Mouse (Mus musculus) kidney, embryonic 15.5 days (tissue): ENCODE data around the gene Rhof. TPM values are rescaled to one million over a fixed set of nuclear protein-coding genes. Genes with fewer than 3 reads are reported as not detected.

ENCODE experiments used
- ATAC-seq: fragments of 200-750 bp; cut with Nextera tagmentation; replicated peaks from 2 replicates; pipeline ENCODE4 v1.8.0; 2017; ENCODE audit warnings: moderate TSS enrichment; ENCODE audit not compliant: low FRiP score
- H3K27ac ChIP-seq: fragments of 300-500 bp; sonication (generic); 2 replicates; pipeline ENCODE4 v1.5.1; 2015; ENCODE audit warnings: mild to moderate bottlenecking, inconsistent platforms
- H3K27me3 ChIP-seq: fragments of 300-500 bp; sonication (generic); 2 replicates; pipeline ENCODE4 v1.6.1; 2015; ENCODE audit warnings: inconsistent platforms
- H3K36me3 ChIP-seq: fragments of 300-500 bp; sonication (generic); 2 replicates; pipeline ENCODE4 v1.6.1; 2015; ENCODE audit warnings: inconsistent platforms
- H3K4me1 ChIP-seq: fragments of 300-500 bp; sonication (generic); 2 replicates; pipeline ENCODE4 v1.6.1; 2015; ENCODE audit warnings: inconsistent platforms
- H3K4me2 ChIP-seq: fragments of 300-500 bp; sonication (generic); 2 replicates; pipeline ENCODE4 v1.6.1; 2015; ENCODE audit warnings: moderate library complexity, mild to moderate bottlenecking, inconsistent platforms
- H3K4me3 ChIP-seq: fragments of 300-500 bp; sonication (generic); replicated peaks from 2 replicates; pipeline ENCODE4 v1.5.1; 2015; ENCODE audit warnings: mild to moderate bottlenecking, inconsistent platforms
- H3K9ac ChIP-seq: fragments of 300-500 bp; sonication (generic); 2 replicates; pipeline ENCODE4 v1.6.1; 2015; ENCODE audit warnings: mild to moderate bottlenecking, inconsistent platforms
- H3K9me3 ChIP-seq: fragments of 300-500 bp; sonication (generic); replicated peaks from 2 replicates; pipeline ENCODE4 v1.6.1; 2016; ENCODE audit warnings: inconsistent platforms
- WGBS: fragments of 180-500 bp; shearing (Covaris S2); methylation state at CpG from one replicate; pipeline ENCODE4 v1.1.7; 2015; ENCODE audit warnings: mixed read lengths; 5-methylcytosine and 5-hydroxymethylcytosine counted together
- polyA plus RNA-seq: library from polyadenylated mRNA; unstranded; fragments of >200 nt; fragmentation: Nextera tagmentation; extraction: Ambion mirVana; gene quantifications from 2 replicates; pipeline ENCODE4 v1.2.1, GENCODE M21; 2015

The Rhof gene
- polyA plus RNA-seq, 1 experiment from 2014 or later: 3.6 TPM

- no peaks in the 10 kb centered on the region for H3K9me3 ChIP-seq
- H3K4me3 ChIP-seq: peak overlapping the region; percentile 65
- peak; percentile 53 for ATAC-seq
- H3K9ac ChIP-seq: peak overlapping the region; percentile 84
- no peaks in the 10 kb centered on the region for H3K27me3 ChIP-seq
- peak overlapping the region; percentile 100 for H3K27ac ChIP-seq
- peaks cover 55% of the 10 kb centered on the region for H3K4me1 ChIP-seq
- peaks cover 15% of the 10 kb centered on the region for H3K36me3 ChIP-seq
- WGBS: 1% methylated on average over 33 of the region's 40 CpGs
- H3K4me2 ChIP-seq: peak overlapping the region; percentile 99
Observed at GRCm38 (mm10) chr5:123138230-123138911, 5.9 kb upstream of the Rhof start.

- Histone ChIP-seq H3K36me3 (peaks cover 15% of the 10 kb centered on the region), H3K4me2 (peak overlapping the region; percentile 99), H3K27me3 (no peaks in the 10 kb centered on the region), H3K27ac (peak overlapping the region; percentile 100), H3K9ac (peak overlapping the region; percentile 40), H3K4me3 (peak overlapping the region; percentile 65), H3K4me1 (peaks cover 57% of the 10 kb centered on the region), H3K9me3 (no peaks in the 10 kb centered on the region)
- 2% methylated on average over 6 of the region's 6 CpGs for WGBS
- no peak for ATAC-seq
Observed at GRCm38 (mm10) chr5:123137910-123138229, 5.4 kb upstream of the Rhof start.

DNA sequence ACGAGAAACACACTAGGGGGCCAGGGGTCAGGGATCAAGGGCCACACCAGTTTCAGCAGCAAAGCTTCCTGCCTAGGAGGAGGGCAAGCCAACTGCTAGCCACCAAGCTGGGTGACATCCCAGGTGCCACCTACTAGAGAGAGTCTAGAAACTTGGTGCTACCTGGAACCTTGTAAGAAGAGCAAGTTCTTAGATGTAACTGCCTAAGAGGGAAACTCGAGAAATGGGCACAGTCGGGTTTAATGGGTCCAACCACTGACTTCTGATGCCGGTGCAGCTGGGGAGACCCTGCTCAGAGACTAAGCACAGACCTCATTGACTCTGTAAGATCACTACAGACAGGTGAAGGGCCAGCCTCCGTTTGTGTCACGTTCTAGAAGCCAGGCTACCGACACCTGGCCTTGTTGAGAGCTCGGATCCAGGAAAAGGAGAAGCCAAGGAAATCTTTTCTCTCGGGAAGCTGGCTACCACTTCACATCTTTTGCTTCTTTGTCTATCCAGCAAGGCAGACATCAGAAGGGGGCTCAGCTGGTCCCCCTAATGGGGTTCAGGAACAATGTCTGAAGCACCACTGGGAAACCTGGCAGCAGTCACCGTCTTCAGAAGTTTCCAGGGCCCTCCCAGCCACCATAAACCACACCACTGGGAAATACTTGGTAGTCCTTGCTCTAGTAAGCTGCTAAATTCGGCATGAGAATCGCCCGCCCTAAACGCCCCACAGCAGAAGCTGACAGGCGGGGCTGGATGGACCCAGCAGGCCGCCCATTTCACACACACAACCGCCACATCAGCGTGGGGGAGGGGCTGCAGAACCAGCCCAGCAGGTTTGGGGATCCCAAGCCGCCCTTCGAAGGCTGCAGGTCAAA, 4.8 kb upstream of the Rhof start:
- 6% methylated on average over 20 of the region's 20 CpGs for WGBS
- Histone ChIP-seq H3K27me3 (no peaks in the 10 kb centered on the region), H3K4me3 (peak overlapping the region; percentile 65), H3K27ac (peak overlapping the region; percentile 100), H3K4me2 (peak overlapping the region; percentile 99), H3K36me3 (peaks cover 15% of the 10 kb centered on the region), H3K9me3 (no peaks in the 10 kb centered on the region), H3K4me1 (peaks cover 62% of the 10 kb centered on the region), H3K9ac (peak overlapping the region; percentile 40)
- ATAC-seq: peak; percentile 6; the same call in 1 of the 2 replicates

DNA sequence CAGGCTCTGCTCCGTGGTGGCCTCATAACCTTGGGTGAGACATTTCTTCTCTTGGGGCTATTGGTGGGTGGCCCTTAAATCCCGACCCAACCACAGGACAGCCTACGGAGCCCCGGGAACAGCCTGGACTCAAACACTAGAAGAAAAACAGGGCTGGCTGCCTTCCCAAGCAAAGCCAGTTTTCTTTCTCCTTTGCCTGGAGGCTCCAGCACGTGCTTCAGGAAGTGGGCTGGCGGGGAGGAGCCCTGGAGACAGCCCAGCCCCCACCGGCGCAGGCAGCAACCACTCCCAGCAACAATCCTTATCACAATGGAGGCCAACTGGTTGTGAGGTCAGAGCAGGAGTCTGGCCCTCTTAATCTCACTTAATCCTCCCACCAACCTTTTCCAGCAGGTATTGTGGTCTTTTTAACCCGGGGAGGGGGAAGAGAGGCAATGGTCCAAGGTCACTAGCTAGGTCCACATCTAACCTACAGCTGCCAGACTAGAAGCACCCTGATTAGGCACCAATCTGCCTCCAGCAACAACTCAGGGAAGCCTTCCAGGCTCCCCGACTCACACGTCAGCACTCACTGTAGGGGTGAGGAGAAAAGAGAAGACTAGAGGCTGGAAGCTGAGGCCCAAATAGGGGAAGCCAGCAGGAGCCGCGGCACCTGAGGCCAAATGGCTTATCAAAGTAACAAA, 4.0 kb upstream of the Rhof start:
- peak overlapping the region; percentile 40 for H3K9ac ChIP-seq
- H3K27ac ChIP-seq: peak overlapping the region; percentile 100
- WGBS: under 1% methylated on average over 13 of the region's 13 CpGs
- H3K9me3 ChIP-seq: no peaks in the 10 kb centered on the region
- peak overlapping the region; percentile 99 for H3K4me2 ChIP-seq
- H3K27me3 ChIP-seq: no peaks in the 10 kb centered on the region
- peaks cover 70% of the 10 kb centered on the region for H3K4me1 ChIP-seq
- peak; percentile 43 for ATAC-seq
- peaks cover 15% of the 10 kb centered on the region for H3K36me3 ChIP-seq
- peak overlapping the region; percentile 65 for H3K4me3 ChIP-seq

- Histone ChIP-seq H3K4me1 (peaks cover 75% of the 10 kb centered on the region), H3K36me3 (peaks cover 15% of the 10 kb centered on the region), H3K27ac (peak overlapping the region; percentile 100), H3K4me2 (peak overlapping the region; percentile 99), H3K9ac (peak overlapping the region; percentile 40), H3K9me3 (no peaks in the 10 kb centered on the region), H3K27me3 (no peaks in the 10 kb centered on the region), H3K4me3 (peak overlapping the region; percentile 65)
- ATAC-seq: 0 out of 2 replicates have a peak, but pooled peaks have one; percentile 7
- under 1% methylated on average over 30 of the region's 30 CpGs for WGBS
Observed at GRCm38 (mm10) chr5:123135471-123136360, 3.2 kb upstream of the Rhof start.

GRCm38 (mm10) chr5:123134875-123135382, 2.4 kb upstream of the Rhof start:
- H3K9ac ChIP-seq: peak overlapping the region; percentile 40
- 19% methylated on average over 8 of the region's 8 CpGs for WGBS
- no peaks in the 10 kb centered on the region for H3K27me3 ChIP-seq
- peaks cover 79% of the 10 kb centered on the region for H3K4me1 ChIP-seq
- peak overlapping the region; percentile 99 for H3K4me2 ChIP-seq
- H3K27ac ChIP-seq: peak overlapping the region; percentile 100
- peak overlapping the region; percentile 65 for H3K4me3 ChIP-seq
- H3K9me3 ChIP-seq: no peaks in the 10 kb centered on the region
- H3K36me3 ChIP-seq: peaks cover 18% of the 10 kb centered on the region
- ATAC-seq: no peak

- Histone ChIP-seq H3K4me3 (peak overlapping the region; percentile 65), H3K9me3 (no peaks in the 10 kb centered on the region), H3K27me3 (no peaks in the 10 kb centered on the region), H3K4me2 (peak overlapping the region; percentile 99), H3K36me3 (peaks cover 24% of the 10 kb centered on the region), H3K27ac (peak overlapping the region; percentile 100), H3K4me1 (peaks cover 79% of the 10 kb centered on the region), H3K9ac (peak overlapping the region; percentile 21; the same call in 1 of the 2 replicates)
- 33% methylated on average over 13 of the region's 13 CpGs for WGBS
- no peak for ATAC-seq
Observed at GRCm38 (mm10) chr5:123134186-123134874, 1.8 kb upstream of the Rhof start.

DNA sequence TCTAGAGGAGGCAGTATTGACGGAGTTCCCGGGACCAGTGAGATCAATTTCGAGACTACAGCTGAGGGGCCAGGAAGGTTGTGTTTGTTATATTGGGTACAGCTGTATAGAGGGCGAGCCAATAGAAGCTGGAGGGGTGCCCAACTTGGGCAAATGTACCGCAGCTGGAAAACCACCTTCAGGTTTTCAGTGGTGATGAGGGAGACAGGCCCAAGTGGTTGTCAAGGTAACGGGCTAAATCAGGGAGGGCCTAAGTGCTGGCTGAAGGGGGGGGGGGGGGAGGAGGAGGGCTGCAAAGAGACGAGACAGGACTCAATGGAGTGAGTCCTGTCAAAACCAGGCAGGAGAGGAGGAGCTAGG, 1.3 kb upstream of the Rhof start:
- H3K27ac ChIP-seq: peak overlapping the region; percentile 100
- no peak for ATAC-seq
- H3K27me3 ChIP-seq: no peaks in the 10 kb centered on the region
- no peak overlapping the region for H3K4me3 ChIP-seq
- no peak overlapping the region for H3K9ac ChIP-seq
- H3K9me3 ChIP-seq: no peaks in the 10 kb centered on the region
- peaks cover 24% of the 10 kb centered on the region for H3K36me3 ChIP-seq
- 29% methylated on average over 7 of the region's 7 CpGs for WGBS
- peaks cover 84% of the 10 kb centered on the region for H3K4me1 ChIP-seq
- H3K4me2 ChIP-seq: peak overlapping the region; percentile 12; the same call in 1 of the 2 replicates

DNA sequence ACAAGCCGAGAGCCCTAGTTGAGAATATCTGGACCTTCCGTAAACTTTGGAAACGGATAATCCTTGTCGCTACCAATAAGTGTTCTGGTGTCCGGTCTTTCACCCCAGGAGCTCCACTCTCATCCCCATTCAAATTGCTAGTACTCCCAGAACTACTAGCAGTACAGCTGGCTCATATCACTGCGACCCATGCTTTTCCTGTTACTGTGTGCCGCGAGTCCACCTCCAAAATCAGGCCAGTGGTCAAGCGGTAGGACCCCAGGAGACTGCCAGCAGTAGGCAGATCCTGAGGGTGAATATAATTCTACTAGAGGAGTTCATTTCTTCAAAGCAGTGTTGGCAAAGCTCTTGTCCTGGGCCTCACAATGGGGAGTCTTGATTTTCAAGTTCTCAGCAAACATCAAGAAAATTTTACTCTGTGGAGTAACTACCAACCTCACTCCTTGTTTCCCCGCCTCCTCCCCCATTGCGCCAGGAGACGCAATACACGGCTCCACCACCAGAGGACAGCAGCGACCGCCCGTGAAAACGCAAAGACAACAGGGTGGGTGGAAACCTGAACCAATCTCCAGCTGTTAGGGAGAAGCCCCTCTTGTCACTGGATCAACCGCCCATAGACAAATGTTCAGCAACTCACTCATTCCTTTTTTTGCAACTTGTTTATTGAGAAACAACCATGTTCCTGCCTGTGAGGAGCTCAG, 741 bp upstream of the Rhof start:
- H3K9ac ChIP-seq: peak overlapping the region; percentile 35; the same call in 1 of the 2 replicates
- no peak for ATAC-seq
- peaks cover 24% of the 10 kb centered on the region for H3K36me3 ChIP-seq

DNA sequence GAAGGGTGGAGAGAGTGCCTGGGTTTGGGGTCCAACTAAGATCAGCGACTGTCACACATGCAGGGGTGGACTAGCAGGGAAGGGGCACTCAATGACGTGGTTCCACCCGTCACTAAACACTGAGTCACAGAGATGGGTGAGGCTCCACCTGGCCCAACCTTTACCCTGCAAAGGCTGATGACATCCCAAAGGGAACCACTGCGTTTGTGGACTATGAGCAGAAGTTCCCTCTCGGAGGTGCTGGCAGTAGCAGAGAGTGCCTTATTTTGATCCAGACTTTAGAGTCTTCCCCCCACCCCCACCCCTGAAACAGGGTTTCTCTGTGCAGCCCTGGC, 1.7 kb downstream of the Rhof start:
- no peak overlapping the region for H3K9ac ChIP-seq
- H3K4me3 ChIP-seq: no peak overlapping the region
- no peak for ATAC-seq
- no peak overlapping the region for H3K4me2 ChIP-seq
- H3K27me3 ChIP-seq: no peaks in the 10 kb centered on the region
- H3K36me3 ChIP-seq: peaks cover 24% of the 10 kb centered on the region
- WGBS: 92% methylated on average over 5 of the region's 5 CpGs
- H3K27ac ChIP-seq: no peak overlapping the region
- peaks cover 67% of the 10 kb centered on the region for H3K4me1 ChIP-seq
- H3K9me3 ChIP-seq: no peaks in the 10 kb centered on the region

More for the DNA sequence above, 741 bp upstream of the Rhof start:
- H3K4me1 ChIP-seq: peaks cover 84% of the 10 kb centered on the region
- peak overlapping the region; percentile 42; the same call in 1 of the 2 replicates for H3K4me3 ChIP-seq
- peak overlapping the region; percentile 76 for H3K4me2 ChIP-seq
- 16% methylated on average over 18 of the region's 18 CpGs for WGBS
- no peaks in the 10 kb centered on the region for H3K27me3 ChIP-seq
- no peaks in the 10 kb centered on the region for H3K9me3 ChIP-seq
- peak overlapping the region; percentile 100 for H3K27ac ChIP-seq
